Mouse (Mus musculus) G1E (cell line): Measurements from ENCODE around the gene Smok3c. TPM values are rescaled to one million over a fixed set of nuclear protein-coding genes. Genes with fewer than 3 reads are reported as not detected.

ENCODE experiments used
- polyA plus RNA-seq: library from polyadenylated mRNA; stranded (reverse); fragments of >175 nt; gene quantifications from 2 replicates; pipeline ENCODE4 v1.2.3, GENCODE M21; 2012
- total RNA-seq, 2 experiments: library from RNA; stranded (forward) in 1 of 2; stranded (reverse) in 1 of 2; fragments of 200-1000 nt in 1 of 2; fragments of >200 nt in 1 of 2; fragmentation: Nextera tagmentation in 1 of 2; gene quantifications; 2 replicates each; pipeline ENCODE4 v1.2.3; 2014 to 2017

Smok3c gene
- total and polyA plus RNA-seq, 3 experiments = 0.11 TPM; not detected in 2

Other genes with a start within 250 kb of the Smok3c start
Only the 20 nearest of the 24 such genes appear.
- gene Pilra, start 216.9 kb upstream of the Smok3c start, total RNA-seq (2014; fragmentation: Nextera tagmentation) = not detected in 2 replicates
- 3.4 and 5.1 TPM in 2 replicates for gene Pilra, start 216.9 kb upstream of the Smok3c start, total RNA-seq (2017)
- 0.02 TPM in 1 of 2 replicates, not detected in the other for gene Pilra, start 216.9 kb upstream of the Smok3c start, polyA plus RNA-seq
- not detected in 2 replicates for gene Pilrb1, start 195.1 kb upstream of the Smok3c start, total RNA-seq (2014; fragmentation: Nextera tagmentation)
- 1.9 and 2.9 TPM in 2 replicates for gene Pilrb1, start 195.1 kb upstream of the Smok3c start, total RNA-seq (2017)
- gene Pilrb1, start 195.1 kb upstream of the Smok3c start, polyA plus RNA-seq = not detected in 2 replicates
- 2.4 TPM in 1 of 2 replicates, not detected in the other for gene Pilrb2, start 181.4 kb upstream of the Smok3c start, total RNA-seq (2014; fragmentation: Nextera tagmentation)
- gene Pilrb2, start 181.4 kb upstream of the Smok3c start, total RNA-seq (2017) = 19.0 and 23.8 TPM in 2 replicates
- gene Pilrb2, start 181.4 kb upstream of the Smok3c start, polyA plus RNA-seq = 0.13 and 0.31 TPM in 2 replicates
- not detected in 2 replicates for gene Cyp3a13, start 131.6 kb upstream of the Smok3c start, total RNA-seq (2014; fragmentation: Nextera tagmentation)
- 0.16 TPM in 1 of 2 replicates, not detected in the other for gene Cyp3a13, start 131.6 kb upstream of the Smok3c start, total RNA-seq (2017)
- gene Cyp3a13, start 131.6 kb upstream of the Smok3c start, polyA plus RNA-seq = not detected in 2 replicates
- not detected in 2 replicates for gene Gjc3, start 90.1 kb upstream of the Smok3c start, total RNA-seq (2014; fragmentation: Nextera tagmentation)
- under 0.01 and 0.11 TPM in 2 replicates for gene Gjc3, start 90.1 kb upstream of the Smok3c start, total RNA-seq (2017)
- not detected in 2 replicates for gene Gjc3, start 90.1 kb upstream of the Smok3c start, polyA plus RNA-seq
- not detected in 2 replicates for gene Azgp1, start 71.7 kb upstream of the Smok3c start, total RNA-seq (2014; fragmentation: Nextera tagmentation)
- gene Azgp1, start 71.7 kb upstream of the Smok3c start, total RNA-seq (2017) = not detected in 2 replicates
- not detected in 2 replicates for gene Azgp1, start 71.7 kb upstream of the Smok3c start, polyA plus RNA-seq
- not detected in 2 replicates for gene Smok3a, start 31.9 kb upstream of the Smok3c start, total RNA-seq (2014; fragmentation: Nextera tagmentation)
- gene Smok3a, start 31.9 kb upstream of the Smok3c start, total RNA-seq (2017) = 0.22 TPM in 1 of 2 replicates, not detected in the other
- gene Smok3a, start 31.9 kb upstream of the Smok3c start, polyA plus RNA-seq = not detected in 2 replicates
- gene Smok3b, start 31.8 kb upstream of the Smok3c start, total RNA-seq (2014; fragmentation: Nextera tagmentation) = not detected in 2 replicates
- not detected in 2 replicates for gene Smok3b, start 31.8 kb upstream of the Smok3c start, total RNA-seq (2017)
- gene Smok3b, start 31.8 kb upstream of the Smok3c start, polyA plus RNA-seq = not detected in 2 replicates
- gene Zkscan1, start 31.9 kb downstream of the Smok3c start, total RNA-seq (2014; fragmentation: Nextera tagmentation) = 57.8 and 66.5 TPM in 2 replicates
- 22.2 and 26.7 TPM in 2 replicates for gene Zkscan1, start 31.9 kb downstream of the Smok3c start, total RNA-seq (2017)
- 2.0 and 2.4 TPM in 2 replicates for gene Zkscan1, start 31.9 kb downstream of the Smok3c start, polyA plus RNA-seq
- gene Zscan21, start 63.7 kb downstream of the Smok3c start, total RNA-seq (2014; fragmentation: Nextera tagmentation) = 24.5 and 33.7 TPM in 2 replicates
- gene Zscan21, start 63.7 kb downstream of the Smok3c start, total RNA-seq (2017) = 14.1 and 15.6 TPM in 2 replicates
- gene Zscan21, start 63.7 kb downstream of the Smok3c start, polyA plus RNA-seq = 1.2 and 2.8 TPM in 2 replicates
- 22.2 and 23.7 TPM in 2 replicates for gene Zfp113, start 102.5 kb downstream of the Smok3c start, total RNA-seq (2014; fragmentation: Nextera tagmentation)
- 8.0 and 8.5 TPM in 2 replicates for gene Zfp113, start 102.5 kb downstream of the Smok3c start, total RNA-seq (2017)
- 0.36 and 0.66 TPM in 2 replicates for gene Zfp113, start 102.5 kb downstream of the Smok3c start, polyA plus RNA-seq
- gene Cops6, start 107.9 kb downstream of the Smok3c start, total RNA-seq (2014; fragmentation: Nextera tagmentation) = 148 and 206 TPM in 2 replicates
- gene Cops6, start 107.9 kb downstream of the Smok3c start, total RNA-seq (2017) = 45.0 and 48.7 TPM in 2 replicates
- gene Cops6, start 107.9 kb downstream of the Smok3c start, polyA plus RNA-seq = 104 and 107 TPM in 2 replicates
- gene Ap4m1, start 118.8 kb downstream of the Smok3c start, total RNA-seq (2014; fragmentation: Nextera tagmentation) = 20.4 and 21.1 TPM in 2 replicates
- gene Ap4m1, start 118.8 kb downstream of the Smok3c start, total RNA-seq (2017) = 26.7 and 29.2 TPM in 2 replicates
- 12.7 and 22.6 TPM in 2 replicates for gene Ap4m1, start 118.8 kb downstream of the Smok3c start, polyA plus RNA-seq
- 187 and 233 TPM in 2 replicates for gene Mcm7, start 119.2 kb downstream of the Smok3c start, total RNA-seq (2014; fragmentation: Nextera tagmentation)
- 347 and 390 TPM in 2 replicates for gene Mcm7, start 119.2 kb downstream of the Smok3c start, total RNA-seq (2017)
- gene Mcm7, start 119.2 kb downstream of the Smok3c start, polyA plus RNA-seq = 36.3 and 104 TPM in 2 replicates
- 69.4 and 73.0 TPM in 2 replicates for gene Taf6, start 134.3 kb downstream of the Smok3c start, total RNA-seq (2014; fragmentation: Nextera tagmentation)
- gene Taf6, start 134.3 kb downstream of the Smok3c start, total RNA-seq (2017) = 45.7 and 48.8 TPM in 2 replicates
- gene Taf6, start 134.3 kb downstream of the Smok3c start, polyA plus RNA-seq = 33.2 and 34.8 TPM in 2 replicates
- gene Cnpy4, start 134.3 kb downstream of the Smok3c start, total RNA-seq (2014; fragmentation: Nextera tagmentation) = 10.7 and 20.2 TPM in 2 replicates
- gene Cnpy4, start 134.3 kb downstream of the Smok3c start, total RNA-seq (2017) = 31.1 and 31.5 TPM in 2 replicates
- gene Cnpy4, start 134.3 kb downstream of the Smok3c start, polyA plus RNA-seq = 1.0 and 1.3 TPM in 2 replicates
- 1.7 and 2.1 TPM in 2 replicates for gene Mblac1, start 141.1 kb downstream of the Smok3c start, total RNA-seq (2014; fragmentation: Nextera tagmentation)
- gene Mblac1, start 141.1 kb downstream of the Smok3c start, total RNA-seq (2017) = 3.8 and 4.2 TPM in 2 replicates
- gene Mblac1, start 141.1 kb downstream of the Smok3c start, polyA plus RNA-seq = 2.5 TPM in 2 replicates
- gene Nxpe5, start 172.7 kb downstream of the Smok3c start, total RNA-seq (2014; fragmentation: Nextera tagmentation) = not detected in 2 replicates
- 0.12 and 0.38 TPM in 2 replicates for gene Nxpe5, start 172.7 kb downstream of the Smok3c start, total RNA-seq (2017)
- not detected in 2 replicates for gene Nxpe5, start 172.7 kb downstream of the Smok3c start, polyA plus RNA-seq
- 13.3 and 14.5 TPM in 2 replicates for gene Lamtor4, start 202.3 kb downstream of the Smok3c start, total RNA-seq (2014; fragmentation: Nextera tagmentation)
- 22.9 and 33.1 TPM in 2 replicates for gene Lamtor4, start 202.3 kb downstream of the Smok3c start, total RNA-seq (2017)
- 51.8 and 51.9 TPM in 2 replicates for gene Lamtor4, start 202.3 kb downstream of the Smok3c start, polyA plus RNA-seq
- 35.6 and 41.8 TPM in 2 replicates for gene BC037034, start 210.8 kb downstream of the Smok3c start, total RNA-seq (2014; fragmentation: Nextera tagmentation)
- 24.6 and 33.0 TPM in 2 replicates for gene BC037034, start 210.8 kb downstream of the Smok3c start, total RNA-seq (2017)
- gene BC037034, start 210.8 kb downstream of the Smok3c start, polyA plus RNA-seq = 139 and 151 TPM in 2 replicates